Mouse (Mus musculus): Measurements from ENCODE around the gene Zbed5. TPM values are rescaled to one million over a fixed set of nuclear protein-coding genes. Genes with fewer than 3 reads are reported as not detected.
"Not testable (repeated sequence)": the region's sequence is repeated elsewhere in the genome, so short reads cannot be mapped to it uniquely, and the experiment has no call there.

The Zbed5 gene
- under 1 TPM; 0.60 to 0.68 TPM for total RNA-seq (2021)
- long read RNA-seq, experiment 1, partial matches to known transcripts, result 0 of 1 reads
- long read RNA-seq, experiment 1, other reads (novel, unspliced or antisense), result 0 of 1 reads
- long read RNA-seq, experiment 2, result 0 reads

DNA sequence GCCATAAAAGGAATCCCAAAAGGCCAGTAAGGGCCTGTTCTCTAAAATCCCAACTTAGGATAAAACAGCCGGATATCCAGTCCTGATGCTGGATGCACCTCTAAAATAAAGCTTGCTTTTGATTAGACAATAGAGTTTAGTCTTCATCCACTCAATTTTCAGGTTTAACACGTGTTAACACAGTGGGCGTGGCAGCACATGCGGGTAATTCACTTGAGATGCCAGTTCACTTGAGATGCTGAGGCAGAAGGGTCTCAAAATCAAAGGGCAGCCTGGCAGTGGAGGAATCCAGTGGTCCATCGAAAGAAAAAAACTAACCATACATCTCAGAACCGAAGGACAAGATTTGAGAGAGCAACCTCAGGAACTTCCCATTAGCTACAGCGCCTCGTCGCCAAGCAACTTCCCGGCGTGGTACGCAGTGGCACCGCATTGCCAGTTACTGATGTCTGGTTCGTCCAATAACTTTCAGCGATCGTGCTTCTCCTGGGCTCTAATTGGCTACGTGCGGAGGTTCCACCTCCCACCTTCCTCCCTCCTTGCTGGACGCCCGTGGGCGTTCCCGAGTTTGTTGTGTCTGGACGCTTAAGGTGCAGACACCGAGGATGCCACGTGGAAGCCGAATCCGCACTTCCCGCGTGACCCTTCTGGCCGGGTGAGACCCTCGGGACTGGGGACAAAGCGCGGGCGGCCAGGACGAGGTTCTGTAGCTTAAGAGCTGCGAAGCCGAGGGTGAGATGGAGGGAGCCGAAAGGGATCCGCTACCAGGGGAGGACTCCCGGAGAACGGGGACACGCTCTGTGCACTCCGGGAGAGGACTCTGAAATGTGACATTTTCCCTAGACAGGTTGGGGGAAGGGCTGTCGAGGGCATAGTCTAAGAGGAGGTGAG lies at the start of gene Zbed5:
Gene Zbed5, plus strand, starts transcription at position 526 of the 891 bp plus-strand sequence.
- intact Hi-C loops (cut with DNase I), result no loop called here
- peak; percentile 84 to 87 for DNase-seq

DNA sequence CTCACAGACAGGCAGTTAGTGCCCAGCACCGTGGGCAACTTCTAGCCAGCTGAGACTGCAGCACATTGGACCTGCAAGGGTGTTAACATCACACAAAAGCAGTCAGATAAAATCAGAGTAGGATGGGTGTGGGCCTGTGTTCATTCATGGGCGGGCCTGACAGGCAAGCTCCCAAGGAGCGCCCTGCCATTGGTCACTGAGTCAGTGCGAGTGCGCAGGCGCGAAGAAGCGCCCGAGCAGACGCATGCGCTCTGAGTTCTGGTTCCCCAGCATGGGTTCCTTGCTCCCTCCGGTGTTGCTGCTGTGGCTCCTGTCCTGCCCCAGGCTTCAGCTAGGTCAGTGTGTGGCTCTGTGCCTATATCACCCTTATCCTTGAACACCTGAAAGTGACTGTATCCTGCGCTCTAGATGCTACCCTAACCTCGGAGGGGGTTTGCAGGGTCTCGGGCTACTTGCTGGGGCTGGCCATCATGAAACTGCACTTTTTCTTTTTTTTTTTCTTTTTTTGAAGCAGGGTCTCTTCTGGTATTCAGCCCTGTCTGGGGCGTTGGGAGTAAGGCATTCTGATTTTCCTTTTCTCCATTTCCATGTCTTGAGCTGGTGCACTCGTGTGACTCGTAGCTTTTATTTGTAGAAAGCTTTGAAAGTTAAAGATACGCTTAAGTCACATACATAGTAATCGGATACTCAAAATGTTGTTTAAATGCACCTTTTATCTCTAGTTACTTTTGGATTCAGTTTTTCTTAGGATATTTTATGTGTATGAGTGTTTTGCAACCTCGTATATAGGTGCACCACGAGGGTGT lies 48.6 kb upstream of the Zbed5 start, which contains the start of gene Sumf2:
Gene Sumf2, plus strand, starts transcription at position 235 of the 806 bp plus-strand sequence.
- DNase-seq, result peak; percentile 97
- intact Hi-C loops (cut with DNase I), result no loop called here

- intact Hi-C loops (cut with DNase I), result no loop called here
- DNase-seq, result no peak
These were observed 48.0 kb upstream of the Zbed5 start for GRCm38 (mm10) chr5:129847558-129847820.

GRCm38 (mm10) chr5:129855163-129855562 lies 40.4 kb upstream of the Zbed5 start:
- intact Hi-C loops (cut with DNase I), result no loop called here
- DNase-seq, result no peak

DNA sequence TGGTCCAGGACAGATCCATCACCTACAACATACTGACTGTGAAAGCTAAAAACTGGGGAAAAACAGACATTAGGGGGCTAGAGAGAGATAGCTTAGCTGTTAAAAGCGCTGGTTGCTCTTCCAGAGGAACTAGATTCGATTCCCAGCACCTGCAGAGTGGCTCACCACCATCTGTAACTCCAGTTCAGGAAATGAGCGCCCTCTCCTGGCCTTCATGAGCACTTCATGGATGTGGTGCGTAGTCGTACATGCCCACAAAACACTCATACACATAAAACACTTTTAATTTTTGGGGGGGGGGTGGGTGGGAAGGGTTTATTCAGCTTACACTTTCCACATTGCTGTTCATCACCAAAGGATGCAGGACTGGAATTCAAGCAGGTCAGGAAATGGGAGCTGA lies 39.1 kb upstream of the Zbed5 start:
- no peak for DNase-seq
- intact Hi-C loops (cut with DNase I), result no loop called here

GRCm38 (mm10) chr5:129862325-129862724 lies 33.2 kb upstream of the Zbed5 start:
- intact Hi-C loops (cut with DNase I), result no loop called here
- no peak for DNase-seq

DNA sequence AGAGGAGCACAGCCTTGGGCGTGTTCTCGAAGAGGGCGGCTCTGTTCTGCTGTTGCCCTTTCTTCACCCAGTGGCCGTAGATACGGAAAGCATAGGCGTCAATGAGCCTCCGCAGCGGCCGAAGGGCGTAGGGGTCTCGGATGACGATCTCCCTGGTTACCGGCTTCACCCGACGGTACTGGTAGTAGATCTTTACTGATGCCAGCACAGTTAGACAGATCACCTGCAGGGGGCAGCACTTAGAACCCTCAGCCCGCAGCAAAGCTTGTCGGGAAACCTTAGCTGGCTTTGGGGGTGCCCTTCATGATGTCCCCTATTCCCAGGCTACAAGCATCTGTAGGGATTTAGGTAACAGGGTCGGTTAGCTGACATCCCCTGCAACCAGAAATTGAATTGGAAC lies 31.1 kb upstream of the Zbed5 start:
- DNase-seq, result peak; percentile 51 to 58
- intact Hi-C loops (cut with DNase I), result loop anchor here (2.0 kb wide), 1 partner anchor 14 kb away; no protein-coding TSS in a partner anchor

DNA sequence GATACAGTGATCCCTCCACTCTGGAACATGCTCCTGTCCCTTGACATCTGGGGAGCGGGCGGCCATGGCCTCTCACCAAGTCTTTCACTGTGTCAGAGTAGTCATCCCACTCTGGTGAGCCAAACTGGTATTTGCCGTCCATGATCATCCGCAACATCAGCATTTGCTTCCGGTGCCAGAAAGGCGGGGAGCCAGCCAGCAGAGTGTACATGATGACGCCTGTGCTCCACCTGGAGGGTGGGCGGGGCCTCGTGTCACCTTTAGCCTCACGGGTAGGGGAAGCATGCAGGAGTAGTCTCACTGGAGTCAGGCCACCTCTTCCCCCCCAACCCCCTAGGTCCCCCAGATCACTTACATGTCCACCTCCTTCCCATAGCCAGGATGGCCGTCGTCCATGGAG lies 29.7 kb upstream of the Zbed5 start:
- intact Hi-C loops (cut with DNase I), result loop anchor here (2.0 kb wide), 1 partner anchor 13 kb away; no protein-coding TSS in a partner anchor

GRCm38 (mm10) chr5:129869238-129869995 lies 26.1 kb upstream of the Zbed5 start:
- DNase-seq, result no peak
- intact Hi-C loops (cut with DNase I), result no loop called here

More for the DNA sequence above, 29.7 kb upstream of the Zbed5 start:
- no peak for DNase-seq

DNA sequence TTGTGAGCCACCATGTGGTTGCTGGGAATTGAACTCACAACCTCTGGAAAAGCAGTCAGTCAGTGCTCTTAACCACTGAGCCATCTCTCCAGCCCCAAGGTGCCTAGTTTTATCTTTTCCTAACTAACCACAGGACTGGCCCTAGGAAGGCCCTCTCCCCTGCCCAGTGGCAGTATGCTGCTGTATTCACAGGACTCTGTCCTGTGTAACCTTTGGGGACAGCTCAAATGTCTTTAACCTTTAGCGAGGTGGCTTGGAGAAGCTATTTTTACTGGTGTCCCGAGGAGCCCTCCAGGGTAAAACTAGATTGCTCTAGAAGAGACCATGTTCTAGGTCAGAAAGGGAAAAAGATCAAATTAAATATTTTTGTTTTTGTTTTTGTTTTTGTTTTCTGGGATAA lies 24.3 kb upstream of the Zbed5 start:
- DNase-seq, result no peak
- intact Hi-C loops (cut with DNase I), result no loop called here

- intact Hi-C loops (cut with DNase I), result no loop called here
- no peak for DNase-seq
These were observed 21.6 kb upstream of the Zbed5 start for GRCm38 (mm10) chr5:129873942-129874341.

GRCm38 (mm10) chr5:129875098-129875497 lies 20.4 kb upstream of the Zbed5 start:
- intact Hi-C loops (cut with DNase I), result no loop called here
- no peak for DNase-seq

DNA sequence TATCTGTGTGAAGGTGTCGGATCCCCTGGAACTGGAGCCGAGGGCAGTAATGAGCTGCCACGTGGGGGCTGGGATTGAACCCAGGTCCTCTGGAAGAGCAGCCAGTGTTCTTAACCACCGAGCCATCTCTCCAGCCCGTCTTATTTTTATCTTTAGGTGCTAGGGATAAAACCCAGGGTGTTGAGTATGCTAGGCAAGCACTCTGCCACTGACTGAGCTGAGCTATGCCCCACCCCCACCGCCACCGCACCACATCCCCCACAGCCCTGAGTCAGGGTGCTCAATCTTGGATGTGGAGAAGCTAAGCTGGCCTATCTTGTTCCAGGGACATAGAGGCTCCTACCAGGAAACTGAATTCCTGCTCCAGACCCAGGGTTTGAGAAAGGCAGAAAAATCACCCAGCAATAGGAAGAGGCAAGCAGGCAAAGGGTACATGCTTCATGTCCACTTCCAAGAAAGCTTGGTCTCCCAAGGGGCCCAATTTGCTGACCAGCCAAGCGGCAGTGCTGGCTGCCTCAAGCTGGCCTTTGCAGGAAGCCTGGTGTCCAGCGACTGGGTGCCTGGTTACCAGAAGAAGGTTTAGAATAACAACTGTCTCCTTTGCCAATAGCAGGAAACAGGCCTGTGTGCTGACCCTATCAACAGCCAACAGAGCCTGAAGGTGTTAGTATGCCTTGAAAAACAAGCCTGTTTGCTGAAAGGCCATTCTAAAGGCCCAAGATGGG lies 17.6 kb upstream of the Zbed5 start:
- DNase-seq, result peak; percentile 36 to 51
- intact Hi-C loops (cut with DNase I), result loop anchor here (2.0 kb wide), 1 partner anchor 13 kb away; no protein-coding TSS in a partner anchor

DNA sequence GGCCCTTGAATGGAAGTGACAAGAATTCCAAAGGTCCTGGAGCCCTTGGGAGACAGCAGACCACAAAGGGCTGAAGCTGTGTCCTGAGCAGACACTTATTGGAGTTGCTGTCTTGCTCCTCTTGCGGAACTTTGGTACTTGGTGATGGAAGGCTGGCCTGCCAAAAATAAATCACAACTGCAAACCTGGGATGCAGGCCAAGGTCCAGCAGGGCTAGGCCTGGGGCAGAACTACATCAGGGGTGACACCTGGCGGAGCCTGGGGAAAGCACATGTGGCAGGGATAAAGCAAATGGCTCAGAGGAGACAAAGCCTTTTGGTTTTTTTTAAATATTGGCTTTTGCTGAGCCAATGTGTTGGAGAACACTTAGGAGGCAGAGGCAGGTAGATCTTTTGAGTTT lies 16.6 kb upstream of the Zbed5 start:
- DNase-seq, result peak; percentile 81 to 86
- intact Hi-C loops (cut with DNase I), result loop anchor here (2.0 kb wide), 1 partner anchor 14 kb away; no protein-coding TSS in a partner anchor

- intact Hi-C loops (cut with DNase I), result loop anchor here (2.0 kb wide), 1 partner anchor 15 kb away; no protein-coding TSS in a partner anchor
- DNase-seq, result no peak
These were observed 15.6 kb upstream of the Zbed5 start for GRCm38 (mm10) chr5:129879888-129880287.

DNA sequence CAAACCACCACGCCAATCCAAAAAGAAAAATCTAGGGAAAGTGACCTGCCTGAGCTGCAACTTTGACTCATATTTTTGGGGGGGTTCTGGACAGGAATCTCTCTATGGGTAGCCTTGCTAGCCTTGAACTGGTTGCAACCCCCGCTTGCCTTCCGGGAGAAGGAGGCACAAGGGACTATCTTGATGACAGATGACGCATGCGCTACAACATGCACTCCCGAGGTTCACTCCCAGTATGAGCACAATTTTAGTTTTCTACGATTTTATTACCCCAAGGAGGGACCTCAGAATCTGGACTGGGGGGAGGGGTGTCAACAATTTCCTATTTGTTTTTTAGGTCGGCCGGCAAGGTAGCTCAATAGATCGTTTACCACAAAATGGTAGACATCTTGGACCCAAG lies 9.3 kb upstream of the Zbed5 start:
- intact Hi-C loops (cut with DNase I), result no loop called here
- DNase-seq, result no peak

DNA sequence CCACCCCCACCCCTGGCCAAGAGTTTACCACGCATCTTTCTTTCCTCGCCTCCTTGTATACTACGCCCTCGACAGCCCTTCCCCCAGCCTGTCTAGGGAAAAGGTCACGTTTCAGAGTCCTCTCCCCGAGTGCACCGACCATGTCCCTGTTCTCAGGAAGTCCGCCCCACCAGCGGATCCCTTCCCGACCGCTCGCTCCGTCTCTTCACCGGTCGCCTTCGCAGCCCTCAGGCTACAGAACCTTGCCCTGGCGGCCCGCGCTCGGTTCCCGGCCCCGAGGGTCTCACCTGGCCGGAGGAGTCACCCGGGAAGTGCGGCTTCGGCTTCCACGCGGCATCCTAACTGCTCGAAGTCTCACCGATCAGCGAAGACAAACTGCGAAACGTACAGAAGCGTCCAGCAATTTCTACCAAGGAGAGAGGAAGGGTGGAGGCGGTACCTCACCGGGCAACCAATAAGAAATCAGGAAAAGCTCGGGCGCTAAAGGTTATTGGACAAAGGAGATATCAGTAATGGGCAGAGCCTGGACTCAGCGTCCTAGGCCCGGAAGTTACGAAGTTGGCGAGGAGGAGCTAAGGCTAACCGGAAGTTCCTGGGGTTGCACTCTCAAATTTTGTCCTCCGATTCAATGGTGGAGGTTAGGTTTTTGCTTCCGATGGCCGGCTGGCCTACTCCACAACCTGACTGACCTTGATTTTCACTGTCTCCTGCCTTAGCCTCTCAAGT lies 8.4 kb upstream of the Zbed5 start, which contains the start of gene Chchd2:
Gene Chchd2, minus strand, starts transcription at position 560 of the 726 bp plus-strand sequence.
- peak; percentile 90 to 94 for DNase-seq
- intact Hi-C loops (cut with DNase I), result no loop called here

DNA sequence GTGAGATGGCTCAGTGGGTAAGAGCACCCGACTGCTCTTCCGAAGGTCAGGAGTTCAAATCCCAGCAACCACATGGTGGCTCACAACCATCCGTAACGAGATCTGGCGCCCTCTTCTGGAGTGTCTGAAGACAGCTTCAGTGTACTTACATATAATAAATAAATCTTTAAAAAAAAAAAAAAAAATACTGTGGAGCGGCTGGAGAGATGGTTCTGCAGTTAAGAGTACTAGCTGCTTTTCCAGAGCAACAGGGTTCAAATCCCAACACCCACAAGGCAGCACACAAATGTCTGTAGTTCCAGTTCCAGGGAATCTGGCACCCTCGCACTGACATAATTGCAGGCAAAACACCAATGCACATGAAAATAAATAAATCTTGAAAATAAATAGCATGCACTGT lies 5.1 kb upstream of the Zbed5 start:
- DNase-seq; intact Hi-C loops (cut with DNase I): not testable (repeated sequence)

DNA sequence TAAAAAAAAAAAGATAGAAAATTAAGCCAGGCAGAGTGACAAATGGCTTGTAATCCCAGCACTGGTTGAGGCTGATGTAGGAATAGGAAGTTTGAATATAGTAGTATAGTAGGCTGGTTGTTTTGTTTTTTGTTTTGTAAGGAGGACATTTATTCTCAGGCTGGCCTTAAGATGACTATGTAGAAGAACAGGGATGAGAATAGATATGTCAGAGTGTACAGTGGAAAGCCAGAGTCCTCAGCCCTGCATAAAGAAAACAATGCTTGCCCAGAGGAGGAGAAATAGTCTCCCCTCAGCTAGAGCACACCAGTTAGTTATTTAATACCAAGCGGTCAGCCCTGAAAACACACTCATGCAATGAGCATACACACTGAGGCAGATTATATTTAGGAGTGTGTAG lies 2.9 kb downstream of the Zbed5 start, which contains the start of gene Phkg1:
Gene Phkg1, minus strand, starts transcription at position 101 of the 400 bp plus-strand sequence.
- DNase-seq, result no peak
- intact Hi-C loops (cut with DNase I), result no loop called here

Data from heart, postnatal 14 days (tissue).